Mouse (Mus musculus): ENCODE data around the gene Zglp1.

GRCm38 (mm10) chr9:21041308-21041707, 25.6 kb downstream of the Zglp1 start:
- no peak for TF ChIP-seq CTCF (IDR thresholded peaks at IDR 0.05; ENCODE audit: low read depth, low read length)
- no peak for TF ChIP-seq POLR2A (IDR thresholded peaks at IDR 0.05; ENCODE audit: borderline replicate concordance, low read depth, low read length)

All from bone marrow macrophage, adult 2 months (primary cell).